Mouse (Mus musculus) heart, adult 8-10 months (tissue): ENCODE data around the gene Hils1. TPM values are rescaled to one million over a fixed set of nuclear protein-coding genes. Genes with fewer than 3 reads are reported as not detected.

Experiments
- DNase-seq: peaks from one replicate; pipeline ENCODE4 v3.0.0; 2022; ENCODE audit warnings: low spot score
- total RNA-seq, 4 experiments: library from RNA; stranded (reverse); gene quantifications; 2 replicates each; pipeline ENCODE4 v1.2.4; 2022

Hils1 gene
- not detected for total RNA-seq

DNA sequence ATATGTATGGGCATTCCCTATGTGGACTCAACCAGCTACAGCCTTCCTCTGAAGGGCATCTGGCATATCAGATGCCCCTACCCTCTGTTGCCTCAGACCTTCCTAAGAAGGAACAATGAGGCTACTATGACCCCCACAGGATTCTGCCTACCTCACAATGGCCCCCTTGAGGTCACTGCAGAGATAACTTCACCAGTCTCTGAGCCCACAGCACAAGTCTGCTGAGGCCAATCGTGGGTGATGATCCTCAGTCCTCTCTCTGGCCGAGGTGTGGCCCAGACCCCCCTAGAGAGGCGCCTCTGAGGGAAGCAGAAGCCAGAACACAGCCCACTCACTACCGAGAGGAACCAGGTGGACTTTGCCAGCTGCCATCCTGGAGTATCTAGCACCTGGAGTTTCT is at the start of gene Hils1:
Hils1 (plus strand) TSS at position 175 of the 400 bp plus-strand sequence.
- DNase-seq, result no peak

DNA sequence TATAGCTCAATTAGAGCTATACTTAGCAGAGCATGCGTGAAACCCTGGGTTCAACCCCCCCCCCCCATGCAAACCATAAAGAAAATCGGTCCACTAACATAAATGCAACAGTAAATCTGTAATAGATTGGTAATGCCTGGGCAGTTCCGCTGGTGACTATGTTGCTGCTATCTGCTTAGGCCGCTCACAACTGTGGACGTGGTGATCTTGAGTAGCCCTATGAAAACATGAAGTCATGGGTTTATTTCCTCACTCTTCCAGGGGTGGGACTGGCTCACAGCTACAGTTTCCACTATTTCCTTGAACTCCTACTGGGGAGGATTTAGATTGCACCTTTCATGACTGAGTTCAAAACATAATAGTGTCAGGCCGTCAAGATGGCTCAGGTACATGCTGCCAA is 49.7 kb upstream of the Hils1 start:
- DNase-seq, result no peak

DNA sequence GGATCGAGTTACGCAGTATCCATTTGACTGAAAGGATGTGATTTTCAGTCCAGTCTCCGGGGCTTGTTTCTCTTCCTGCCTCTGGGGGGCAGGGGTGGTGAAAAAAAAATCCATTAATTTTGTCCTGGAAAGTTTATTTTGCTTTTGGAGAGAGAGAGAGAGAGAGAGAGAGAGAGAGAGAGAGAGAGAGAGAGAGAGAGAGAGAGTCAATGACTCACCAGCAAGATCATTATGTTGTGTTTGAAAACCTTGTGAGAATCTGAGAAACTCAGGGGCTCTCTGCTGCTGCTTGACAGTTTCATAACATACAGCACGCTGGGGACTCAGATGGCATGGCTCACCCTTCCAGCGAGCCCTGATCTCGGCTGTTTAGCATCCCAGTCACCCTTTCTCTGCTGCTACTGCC is 46.4 kb upstream of the Hils1 start:
- DNase-seq, result no peak

DNA sequence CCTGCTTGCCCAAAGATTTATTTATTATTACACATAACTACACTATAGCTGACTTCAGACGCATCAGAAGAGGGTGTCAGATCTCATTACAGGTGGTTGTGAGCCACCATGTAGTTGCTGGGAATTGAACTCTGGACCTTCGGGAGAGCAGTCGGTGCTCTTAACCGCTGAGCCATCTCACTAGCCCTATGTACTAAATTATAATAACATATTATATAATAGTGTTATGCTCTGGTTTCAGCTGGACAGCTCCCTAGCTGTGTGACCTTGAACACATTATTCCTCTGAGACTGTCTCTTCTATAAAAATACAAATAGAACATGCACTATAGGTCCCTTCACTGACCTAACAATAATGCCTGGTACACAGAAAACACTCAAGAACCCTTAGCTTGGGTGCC is 42.4 kb upstream of the Hils1 start:
- DNase-seq, result no peak

DNA sequence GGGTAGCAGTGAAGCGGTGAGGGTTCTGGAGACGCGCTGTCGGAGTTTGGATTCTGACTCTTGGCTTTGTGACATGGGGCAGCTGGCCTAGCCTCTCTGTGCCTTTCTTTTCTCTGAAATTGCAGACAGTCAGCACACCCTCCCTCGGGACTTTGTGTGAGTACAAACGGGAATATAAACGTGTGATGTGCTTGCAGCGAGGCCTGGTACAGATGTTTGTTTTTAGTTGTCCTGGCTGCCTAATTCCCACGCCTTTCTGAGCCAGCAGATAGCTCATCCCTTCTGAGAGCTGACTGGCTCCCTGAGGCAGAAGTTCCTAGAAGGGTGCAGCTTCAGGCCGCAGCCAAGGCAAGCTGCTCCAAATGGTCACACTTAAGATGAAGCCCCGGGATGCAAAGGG is 41.0 kb upstream of the Hils1 start:
- DNase-seq, result peak; percentile 49

DNA sequence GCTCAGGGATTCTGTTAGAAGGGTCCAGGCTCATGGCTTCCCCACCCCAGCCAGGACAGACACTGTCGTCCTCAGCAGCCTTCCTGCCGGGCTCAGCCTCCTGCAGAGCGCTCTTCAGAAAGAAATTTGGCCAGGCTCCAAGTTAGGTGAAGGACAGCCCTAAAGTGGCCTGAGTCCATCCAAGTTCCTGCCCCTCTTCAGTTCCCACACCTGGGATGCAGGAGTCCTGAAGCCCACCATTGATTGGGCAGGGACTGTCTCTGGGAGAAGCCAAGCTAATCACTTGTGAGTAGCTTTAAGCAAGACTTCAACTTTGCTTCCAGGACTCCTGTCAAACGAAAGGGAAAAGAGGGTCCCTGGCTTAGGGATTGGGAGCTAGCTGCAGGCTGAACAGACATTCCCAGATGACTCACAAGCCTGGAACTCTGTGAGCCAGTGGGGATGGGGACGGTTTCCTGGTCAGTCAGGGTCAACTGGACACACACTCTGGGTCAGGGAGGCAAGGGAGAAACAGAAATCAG is 39.6 kb upstream of the Hils1 start:
- DNase-seq, result no peak

DNA sequence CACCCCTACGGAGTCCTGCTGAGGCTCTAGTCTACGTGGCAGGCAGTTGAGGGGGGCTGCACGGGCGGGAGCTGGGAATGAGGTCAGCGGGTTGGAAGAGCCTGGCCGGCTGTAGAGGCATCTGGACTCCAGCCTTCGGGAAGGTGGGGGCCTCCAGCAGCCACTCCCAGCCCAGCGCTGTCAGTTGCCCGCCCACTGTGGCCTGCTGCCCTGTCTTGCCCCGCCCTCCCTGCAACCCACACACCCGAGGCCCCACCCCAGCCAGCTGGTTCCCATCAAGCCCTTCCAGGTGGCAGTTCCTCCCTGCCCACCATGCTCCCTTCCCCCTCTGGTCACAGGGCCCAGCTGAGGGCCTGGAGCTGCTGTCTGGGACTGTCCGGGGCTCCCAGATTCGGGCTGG is 38.6 kb upstream of the Hils1 start:
- DNase-seq, result peak; percentile 89

DNA sequence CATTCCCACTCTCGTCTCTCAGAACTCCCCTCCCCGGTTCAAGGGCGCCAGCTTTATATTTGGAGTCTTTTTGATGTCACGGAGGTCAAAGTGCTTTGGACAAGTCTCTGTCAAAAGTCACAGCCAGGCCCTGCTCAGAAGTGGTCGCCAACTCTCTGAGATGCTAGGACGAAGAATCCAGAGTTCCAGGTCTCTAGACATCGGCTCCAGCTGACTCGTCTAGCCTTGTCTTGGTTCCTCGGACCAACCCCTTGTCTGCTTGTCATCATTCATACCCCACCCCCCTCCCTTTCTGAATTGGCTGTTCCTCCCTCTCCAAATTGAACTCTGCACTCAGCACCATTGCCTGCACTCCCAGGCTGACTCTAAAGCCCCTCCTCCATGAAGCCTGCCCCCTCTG is 37.8 kb upstream of the Hils1 start:
- no peak for DNase-seq

DNA sequence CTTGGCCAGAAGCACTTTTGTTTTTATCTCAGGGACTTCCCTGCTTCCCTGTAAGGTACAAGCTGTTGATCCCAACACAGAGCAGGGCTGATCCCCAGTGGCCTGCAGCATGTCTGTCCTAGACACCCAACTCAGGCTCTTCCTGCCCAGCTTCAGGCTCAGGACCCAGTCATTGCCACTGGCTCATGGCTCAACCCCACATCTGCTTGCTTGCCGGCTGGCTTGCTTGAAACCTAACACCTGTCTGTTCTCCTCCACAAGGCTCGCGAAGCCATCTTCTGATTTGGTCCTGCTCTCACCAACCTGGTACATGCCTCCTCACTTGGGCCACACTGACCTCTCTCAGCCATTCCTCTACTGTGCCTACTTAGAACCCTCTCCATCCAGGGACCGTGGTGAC is 37.2 kb upstream of the Hils1 start:
- DNase-seq, result no peak

DNA sequence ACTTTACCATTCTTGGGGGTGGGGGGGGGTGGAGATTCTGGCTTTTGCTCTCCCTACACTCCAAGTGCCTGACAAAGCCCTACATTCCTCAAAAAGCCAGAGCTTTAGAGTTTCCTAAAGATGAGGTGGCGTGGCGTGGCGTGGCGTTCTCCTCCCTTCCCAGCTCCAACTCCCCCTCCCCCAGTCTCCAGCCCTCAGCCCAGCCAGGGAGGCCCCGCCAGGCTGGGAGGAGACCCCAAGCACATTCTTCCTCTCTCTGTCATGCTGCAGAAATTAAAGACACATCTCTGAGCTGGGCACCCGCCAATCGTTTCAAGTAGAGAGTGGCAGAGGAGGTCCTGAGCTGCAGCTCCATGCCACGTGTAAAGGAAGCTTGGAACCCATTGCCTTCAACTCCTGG is 33.8 kb upstream of the Hils1 start:
- DNase-seq, result no peak

DNA sequence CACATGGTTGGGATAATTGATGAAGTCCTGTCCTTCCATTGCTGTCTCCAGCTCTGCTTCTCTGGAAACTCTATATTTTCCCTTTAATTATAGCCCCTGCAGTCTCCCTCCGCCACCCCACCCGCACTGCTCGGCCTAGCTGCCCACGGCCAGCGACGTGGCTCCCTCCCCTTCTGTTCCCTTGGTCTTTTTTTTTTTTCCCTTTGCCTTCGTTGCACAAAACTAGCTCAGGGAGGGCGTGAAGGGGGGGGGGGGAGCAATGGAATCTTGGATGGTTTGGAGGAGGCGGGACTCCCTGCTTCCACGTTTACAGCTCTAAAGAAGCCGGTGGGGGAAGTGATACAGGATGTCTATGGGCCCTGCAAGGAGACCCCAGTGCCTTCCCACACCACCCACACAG is 32.9 kb upstream of the Hils1 start:
- no peak for DNase-seq

DNA sequence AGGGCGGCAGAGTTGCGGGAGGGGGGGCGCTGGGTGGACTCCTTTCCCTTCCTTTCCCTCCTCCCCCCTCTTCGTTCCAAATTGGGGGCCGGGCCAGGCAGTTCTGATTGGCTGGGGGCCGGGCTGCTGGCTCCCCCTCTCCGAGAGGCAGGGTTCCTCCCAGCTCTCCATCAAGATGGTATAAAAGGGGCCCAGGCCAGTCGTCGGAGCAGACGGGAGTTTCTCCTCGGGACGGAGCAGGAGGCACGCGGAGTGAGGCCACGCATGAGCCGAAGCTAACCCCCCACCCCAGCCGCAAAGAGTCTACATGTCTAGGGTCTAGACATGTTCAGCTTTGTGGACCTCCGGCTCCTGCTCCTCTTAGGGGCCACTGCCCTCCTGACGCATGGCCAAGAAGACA is 31.3 kb upstream of the Hils1 start, which contains the start of gene Col1a1:
Col1a1 (plus strand) TSS at position 180 of the 400 bp plus-strand sequence.
- DNase-seq, result peak; percentile 80

DNA sequence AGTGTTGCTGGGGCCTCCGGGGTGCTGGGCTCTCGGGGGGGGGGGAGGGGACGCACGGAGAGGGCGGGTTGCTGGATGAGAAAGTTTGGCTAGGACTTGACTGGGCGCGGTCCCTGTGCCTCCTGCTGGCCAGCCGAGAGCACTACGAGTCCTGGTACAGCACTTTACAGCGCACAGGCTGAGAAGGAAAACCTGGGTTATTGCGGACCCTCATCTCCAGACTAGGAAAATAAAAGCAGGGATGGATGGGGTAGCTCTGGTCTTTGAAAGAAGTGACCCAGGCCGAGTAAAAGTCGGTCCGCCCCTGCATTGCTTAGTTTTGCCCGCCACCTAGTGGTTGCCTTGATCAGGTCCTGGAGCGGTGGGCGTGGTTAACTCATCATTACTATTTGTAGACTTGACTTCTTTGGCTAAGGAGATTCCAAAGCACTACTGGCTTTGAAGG is 30.5 kb upstream of the Hils1 start:
- peak; percentile 94 for DNase-seq

DNA sequence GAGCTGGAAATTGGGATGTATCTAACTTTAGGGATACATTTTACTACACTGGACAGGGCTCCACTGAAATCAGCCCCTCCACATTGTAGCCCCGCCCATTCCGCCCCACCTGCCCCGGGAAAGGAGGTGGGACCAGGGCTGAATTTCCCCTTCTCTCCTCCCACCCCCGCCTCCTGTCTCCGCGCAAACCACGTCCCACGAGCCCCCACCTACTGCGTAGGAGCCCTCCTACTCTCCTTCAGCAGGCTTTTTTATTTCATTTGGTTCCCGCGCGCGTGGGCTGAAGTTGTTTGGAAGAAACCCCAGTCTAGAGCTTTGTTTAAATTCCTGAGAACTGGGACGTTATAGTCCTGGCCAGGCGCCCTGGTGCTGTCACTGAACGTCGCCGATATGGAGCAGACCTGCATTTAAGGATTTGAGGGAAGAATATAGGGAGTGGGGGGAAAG is 30.0 kb upstream of the Hils1 start:
- no peak for DNase-seq

DNA sequence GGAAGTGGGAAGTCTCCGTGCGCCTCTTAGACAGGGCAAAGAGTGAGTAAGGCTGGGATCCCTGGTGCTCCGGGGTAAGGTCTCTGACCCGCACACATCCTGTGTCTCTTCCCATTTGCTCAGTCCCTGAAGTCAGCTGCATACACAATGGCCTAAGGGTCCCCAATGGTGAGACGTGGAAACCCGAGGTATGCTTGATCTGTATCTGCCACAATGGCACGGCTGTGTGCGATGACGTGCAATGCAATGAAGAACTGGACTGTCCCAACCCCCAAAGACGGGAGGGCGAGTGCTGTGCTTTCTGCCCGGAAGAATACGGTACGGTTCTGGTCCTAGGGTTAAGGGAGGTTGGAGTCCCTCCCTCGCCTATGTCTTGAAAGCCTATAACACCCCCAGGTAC is 29.6 kb upstream of the Hils1 start:
- no peak for DNase-seq

DNA sequence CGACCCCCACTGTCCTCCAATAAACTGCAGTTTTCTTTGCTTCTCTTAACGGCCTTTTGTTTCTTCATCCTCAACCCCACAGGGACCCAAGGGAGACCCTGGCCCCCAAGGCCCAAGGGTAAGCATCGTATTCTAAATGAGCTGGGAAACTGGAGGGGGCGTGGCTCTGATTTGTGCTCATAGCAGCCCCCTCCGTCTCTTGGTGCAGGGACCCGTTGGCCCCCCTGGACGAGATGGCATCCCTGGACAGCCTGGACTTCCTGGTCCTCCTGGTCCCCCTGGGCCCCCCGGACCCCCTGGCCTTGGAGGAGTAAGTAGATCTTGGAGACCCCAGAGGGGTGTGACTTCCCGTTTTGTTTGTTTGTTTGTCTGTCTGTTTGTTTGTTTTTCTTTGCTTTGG is 29.1 kb upstream of the Hils1 start:
- no peak for DNase-seq

DNA sequence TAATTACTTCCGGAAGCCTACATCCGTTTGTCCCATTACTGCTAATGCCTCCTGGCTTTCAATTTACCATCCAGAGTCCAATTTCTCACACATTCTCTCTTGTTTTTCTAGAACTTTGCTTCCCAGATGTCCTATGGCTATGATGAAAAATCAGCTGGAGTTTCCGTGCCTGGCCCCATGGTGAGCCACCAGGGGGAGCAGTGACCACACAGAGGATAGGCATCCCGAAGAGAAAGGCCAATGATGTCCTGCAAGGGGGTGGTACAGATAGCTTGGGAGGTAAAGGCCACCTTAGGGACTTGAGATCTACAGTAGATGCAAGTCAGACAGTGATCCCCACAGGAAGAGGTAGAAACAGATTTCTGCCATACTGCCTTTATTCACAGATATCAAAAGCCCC is 28.1 kb upstream of the Hils1 start:
- DNase-seq, result peak; percentile 73

DNA sequence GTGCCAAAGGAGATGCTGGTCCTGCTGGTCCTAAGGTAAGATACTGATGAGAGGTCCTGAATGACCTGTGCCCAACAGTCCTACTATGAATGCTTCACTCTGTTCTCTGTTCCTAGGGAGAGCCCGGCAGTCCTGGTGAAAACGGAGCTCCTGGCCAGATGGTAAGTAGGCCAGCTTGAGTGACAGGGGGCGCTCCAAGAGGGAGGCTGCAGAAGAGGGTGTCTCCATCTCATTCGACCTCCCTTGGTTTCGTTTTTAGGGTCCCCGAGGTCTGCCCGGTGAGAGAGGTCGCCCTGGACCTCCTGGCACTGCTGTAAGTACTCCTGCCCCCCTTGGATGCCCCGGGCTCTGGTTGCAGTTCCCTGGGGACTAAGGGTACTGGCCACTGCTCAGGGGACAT is 26.3 kb upstream of the Hils1 start:
- DNase-seq, result no peak

DNA sequence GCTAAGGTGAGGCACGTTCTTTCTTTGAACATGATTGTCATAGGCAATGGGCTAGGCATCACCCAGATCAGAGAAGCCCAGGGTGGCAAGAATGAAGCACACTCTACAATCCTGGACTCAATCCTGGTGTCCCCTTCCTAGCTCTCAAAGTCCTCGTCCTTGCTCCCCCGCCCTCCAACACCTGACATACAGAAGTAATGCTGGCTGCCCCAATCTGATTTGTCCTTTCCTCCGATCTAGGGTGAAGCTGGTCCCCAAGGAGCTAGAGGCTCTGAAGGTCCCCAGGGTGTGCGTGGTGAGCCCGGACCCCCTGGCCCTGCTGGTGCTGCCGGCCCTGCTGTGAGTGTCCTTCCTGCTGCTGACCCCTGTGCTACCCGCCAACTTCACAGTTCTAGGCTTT is 25.6 kb upstream of the Hils1 start:
- no peak for DNase-seq

DNA sequence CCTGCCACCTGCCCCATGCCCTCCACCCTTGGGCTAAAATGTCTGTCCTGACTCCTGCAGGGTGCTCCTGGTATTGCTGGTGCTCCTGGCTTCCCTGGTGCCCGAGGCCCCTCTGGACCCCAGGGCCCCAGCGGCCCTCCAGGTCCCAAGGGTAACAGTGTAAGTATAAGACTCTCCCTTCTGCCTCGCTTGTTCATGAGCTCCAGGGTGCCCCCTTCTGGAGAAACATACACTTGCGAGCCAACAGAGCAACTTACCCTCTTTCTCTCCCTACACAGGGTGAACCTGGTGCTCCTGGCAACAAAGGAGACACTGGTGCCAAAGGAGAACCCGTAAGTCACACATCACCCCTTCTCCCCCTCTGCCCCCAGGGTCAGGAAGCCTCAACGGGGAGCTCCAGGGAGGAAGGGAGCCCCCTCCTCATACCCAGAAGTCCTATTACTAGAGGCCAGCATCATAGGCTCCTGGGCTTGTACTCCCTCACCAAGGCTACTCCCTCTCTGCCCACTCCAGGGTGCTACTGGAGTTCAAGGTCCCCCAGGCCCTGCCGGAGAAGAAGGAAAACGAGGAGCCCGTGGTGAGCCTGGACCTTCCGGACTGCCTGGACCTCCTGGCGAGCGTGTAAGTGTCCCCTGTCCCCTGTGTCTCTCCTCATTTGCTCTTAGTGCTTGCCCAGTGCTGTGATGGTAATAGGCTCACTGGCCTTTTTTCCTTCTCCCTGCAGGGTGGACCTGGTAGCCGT is 24.9 kb upstream of the Hils1 start:
- peak; percentile 42 for DNase-seq

DNA sequence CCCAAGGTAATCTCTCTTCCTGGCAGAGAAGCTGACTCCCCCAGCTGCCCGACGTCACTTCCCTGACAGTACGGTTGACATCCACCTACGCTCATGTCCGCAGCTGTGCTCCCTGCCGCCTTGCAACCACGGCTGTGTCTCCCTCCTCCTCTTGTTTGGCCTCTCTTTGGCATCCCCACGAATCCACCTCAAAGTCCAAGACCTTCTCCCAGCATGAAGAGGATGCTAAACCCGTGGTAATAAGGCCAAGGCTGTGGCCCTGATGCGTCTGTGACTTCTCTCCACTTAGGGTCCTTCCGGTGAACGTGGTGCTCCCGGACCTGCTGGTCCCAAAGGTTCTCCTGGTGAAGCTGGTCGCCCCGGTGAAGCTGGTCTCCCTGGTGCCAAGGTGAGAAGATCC is 24.3 kb upstream of the Hils1 start:
- no peak for DNase-seq

DNA sequence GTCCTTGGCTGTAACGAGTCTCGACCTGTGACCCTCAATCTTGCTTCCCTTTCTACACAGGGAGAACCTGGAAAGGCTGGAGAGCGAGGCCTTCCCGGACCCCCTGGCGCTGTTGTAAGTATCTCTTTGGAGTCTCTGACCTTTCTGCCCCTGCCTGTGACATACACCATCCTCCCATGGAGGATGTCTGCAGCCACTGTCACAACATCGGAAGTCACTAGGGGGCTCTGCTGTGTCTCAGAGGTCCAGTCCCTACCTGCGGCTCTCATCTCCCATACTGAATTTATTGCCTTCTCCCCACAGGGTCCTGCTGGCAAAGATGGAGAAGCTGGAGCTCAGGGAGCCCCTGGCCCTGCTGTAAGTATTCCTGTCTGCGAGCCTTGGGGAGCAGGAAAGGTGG is 23.1 kb upstream of the Hils1 start:
- DNase-seq, result no peak

DNA sequence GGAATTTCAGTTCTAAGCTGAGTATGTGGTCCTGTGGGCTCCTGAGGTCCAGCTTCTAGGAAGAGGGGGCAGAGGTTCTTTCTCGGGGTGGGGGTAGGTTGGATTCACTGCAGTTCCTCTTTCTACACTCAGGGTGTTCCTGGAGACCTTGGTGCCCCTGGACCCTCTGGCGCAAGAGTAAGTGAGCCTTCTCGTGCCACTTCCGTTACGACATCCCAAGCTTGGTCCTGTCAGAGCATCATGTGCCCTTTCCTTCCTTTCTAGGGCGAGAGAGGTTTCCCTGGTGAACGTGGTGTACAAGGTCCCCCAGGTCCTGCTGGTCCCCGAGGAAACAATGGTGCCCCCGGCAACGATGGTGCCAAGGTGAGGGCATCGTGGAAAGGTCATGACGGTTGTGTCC is 22.2 kb upstream of the Hils1 start:
- no peak for DNase-seq

DNA sequence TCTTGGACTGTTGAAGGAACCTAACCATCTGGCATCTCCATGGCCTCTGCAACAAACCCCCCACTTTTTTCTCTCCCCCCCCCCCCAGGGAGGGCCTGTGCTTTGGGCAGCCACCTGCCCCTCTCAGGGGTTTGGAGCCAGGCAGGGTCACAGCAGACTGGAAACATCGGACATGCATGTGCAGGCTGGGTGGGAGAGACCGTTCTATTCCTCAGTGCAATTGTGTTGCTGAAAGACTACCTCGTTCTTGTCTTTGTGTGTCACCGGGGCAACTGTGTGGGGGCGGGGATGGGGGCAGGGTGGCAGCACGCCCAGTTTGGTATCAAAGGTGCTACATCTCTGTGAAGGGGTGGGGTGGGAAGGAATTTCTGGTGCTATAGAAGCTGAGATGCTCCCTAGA is 15.2 kb upstream of the Hils1 start:
- DNase-seq, result no peak
